Mouse (Mus musculus) neural tube, embryonic 14.5 days (tissue): Measurements from ENCODE around the gene Pik3ip1. TPM values are rescaled to one million over a fixed set of nuclear protein-coding genes. Genes with fewer than 3 reads are reported as not detected.
A peak's percentile ranks its signal among the peaks of the same experiment; 100 is the strongest.

Experiments used
- ATAC-seq: fragments of 200-750 bp; cut with Nextera tagmentation; 2 replicates; pipeline ENCODE4 v1.8.0; 2017; ENCODE audit warnings: low read depth, mild to moderate bottlenecking, moderate TSS enrichment, moderate library complexity
- H3K27ac ChIP-seq: fragments of 300-500 bp; sonication (generic); 2 replicates; pipeline ENCODE4 v1.5.1; 2014; ENCODE audit warnings: low read depth, mild to moderate bottlenecking, control low read depth, low read length, moderate library complexity, mixed read lengths
- H3K27me3 ChIP-seq: fragments of 300-500 bp; sonication (generic); 2 replicates; pipeline ENCODE4 v1.6.1; 2014; ENCODE audit warnings: low read length; ENCODE audit not compliant: control insufficient read depth, insufficient read depth
- H3K36me3 ChIP-seq: fragments of 300-500 bp; sonication (generic); 2 replicates; pipeline ENCODE4 v1.6.1; 2014; ENCODE audit warnings: low read length, mixed read lengths; ENCODE audit not compliant: control insufficient read depth, insufficient read depth
- H3K4me1 ChIP-seq: fragments of 300-500 bp; sonication (generic); 2 replicates; pipeline ENCODE4 v1.6.1; 2014; ENCODE audit warnings: low read length; ENCODE audit not compliant: control insufficient read depth, insufficient read depth
- H3K4me2 ChIP-seq: fragments of 300-500 bp; sonication (generic); 2 replicates; pipeline ENCODE4 v1.6.1; 2014; ENCODE audit warnings: mild to moderate bottlenecking, low read depth, low read length, control low read depth
- H3K4me3 ChIP-seq: fragments of 300-500 bp; sonication (generic); 2 replicates; pipeline ENCODE4 v1.5.1; 2014; ENCODE audit warnings: low read depth, low read length, control low read depth, mixed read lengths
- H3K9ac ChIP-seq: fragments of 300-500 bp; sonication (generic); replicated peaks from 2 replicates; pipeline ENCODE4 v1.6.1; 2014; ENCODE audit warnings: low read depth, mild to moderate bottlenecking, control low read depth, low read length, mixed read lengths
- H3K9me3 ChIP-seq: fragments of 300-500 bp; sonication (generic); 2 replicates; pipeline ENCODE4 v1.6.1; 2016; ENCODE audit warnings: low read length; ENCODE audit not compliant: control insufficient read depth
- WGBS: fragments of 180-500 bp; shearing (Covaris S2); extraction: QIAGEN DNeasy Blood & Tissue Kit; methylation state at CpG from one replicate; pipeline ENCODE4 v1.1.7; 2014; 5-methylcytosine and 5-hydroxymethylcytosine counted together
- polyA plus RNA-seq: library from polyadenylated mRNA; unstranded; fragments of >200 nt; fragmentation: Nextera tagmentation; extraction: Ambion mirVana; gene quantifications from 2 replicates; pipeline ENCODE4 v1.2.1, GENCODE M21; 2014

The Pik3ip1 gene
- polyA plus RNA-seq, 1 experiment from 2014 or later, result 24.2 TPM

GRCm38 (mm10) chr11:3331756-3332642 is 1.8 kb downstream of the Pik3ip1 start:
- peak overlapping the region; percentile 60 for H3K4me3 ChIP-seq
- H3K27ac ChIP-seq, result peak overlapping the region; percentile 62
- H3K4me1 ChIP-seq, result peaks cover 10% of the 10 kb centered on the region; the same call in 1 of the 2 replicates
- H3K4me2 ChIP-seq, result peak overlapping the region; percentile 100
- H3K9ac ChIP-seq, result peak overlapping the region; percentile 68
- no peaks in the 10 kb centered on the region for H3K9me3 ChIP-seq
- 0 out of 2 replicates have a peak, but pooled peaks cover 3% of the 10 kb centered on the region for H3K36me3 ChIP-seq
- H3K27me3 ChIP-seq, result no peaks in the 10 kb centered on the region
- under 1% methylated on average over 70 of the region's 75 CpGs for WGBS
- peak; percentile 98 for ATAC-seq

- Histone ChIP-seq H3K27me3 (no peaks in the 10 kb centered on the region), H3K27ac (no peak overlapping the region), H3K36me3 (0 out of 2 replicates have a peak, but pooled peaks cover 3% of the 10 kb centered on the region), H3K4me1 (peaks cover 18% of the 10 kb centered on the region), H3K9me3 (no peaks in the 10 kb centered on the region), H3K4me3 (no peak overlapping the region), H3K4me2 (no peak overlapping the region), H3K9ac (no peak overlapping the region)
- WGBS, result 92% methylated on average over 11 of the region's 11 CpGs
- ATAC-seq, result no peak
These were observed 3.0 kb downstream of the Pik3ip1 start for GRCm38 (mm10) chr11:3333111-3333695.

- Histone ChIP-seq H3K4me1 (peaks cover 18% of the 10 kb centered on the region), H3K4me2 (no peak overlapping the region), H3K9me3 (no peaks in the 10 kb centered on the region), H3K27ac (no peak overlapping the region), H3K4me3 (no peak overlapping the region), H3K36me3 (0 out of 2 replicates have a peak, but pooled peaks cover 3% of the 10 kb centered on the region), H3K9ac (no peak overlapping the region), H3K27me3 (no peaks in the 10 kb centered on the region)
- no peak for ATAC-seq
- WGBS, result 92% methylated on average over 11 of the region's 11 CpGs
These were observed 4.0 kb downstream of the Pik3ip1 start for GRCm38 (mm10) chr11:3334141-3334710.

- no peaks in the 10 kb centered on the region for H3K27me3 ChIP-seq
- H3K9ac ChIP-seq, result no peak overlapping the region
- WGBS, result 50% methylated on average over 9 of the region's 9 CpGs
- H3K27ac ChIP-seq, result no peak overlapping the region
- H3K9me3 ChIP-seq, result no peaks in the 10 kb centered on the region
- H3K4me2 ChIP-seq, result no peak overlapping the region
- H3K36me3 ChIP-seq, result 0 out of 2 replicates have a peak, but pooled peaks cover 3% of the 10 kb centered on the region
- no peak overlapping the region for H3K4me3 ChIP-seq
- no peak for ATAC-seq
- H3K4me1 ChIP-seq, result peaks cover 18% of the 10 kb centered on the region
These were observed 4.6 kb downstream of the Pik3ip1 start for GRCm38 (mm10) chr11:3334711-3335316.

GRCm38 (mm10) chr11:3335651-3336216 is 5.5 kb downstream of the Pik3ip1 start:
- 0 out of 2 replicates have a peak, but pooled peaks cover 3% of the 10 kb centered on the region for H3K36me3 ChIP-seq
- no peaks in the 10 kb centered on the region for H3K27me3 ChIP-seq
- H3K27ac ChIP-seq, result no peak overlapping the region
- H3K9me3 ChIP-seq, result no peaks in the 10 kb centered on the region
- no peak overlapping the region for H3K4me3 ChIP-seq
- no peak for ATAC-seq
- H3K4me2 ChIP-seq, result no peak overlapping the region
- H3K9ac ChIP-seq, result no peak overlapping the region
- H3K4me1 ChIP-seq, result peaks cover 18% of the 10 kb centered on the region
- WGBS, result 60% methylated on average over 11 of the region's 11 CpGs

GRCm38 (mm10) chr11:3336602-3337001 is 6.4 kb downstream of the Pik3ip1 start:
- no peak for ATAC-seq
- WGBS, result 75% methylated on average over 3 of the region's 3 CpGs
- Histone ChIP-seq H3K9me3 (no peaks in the 10 kb centered on the region), H3K4me2 (no peak overlapping the region), H3K36me3 (0 out of 2 replicates have a peak, but pooled peaks cover 3% of the 10 kb centered on the region), H3K9ac (no peak overlapping the region), H3K4me1 (peaks cover 18% of the 10 kb centered on the region), H3K27me3 (no peaks in the 10 kb centered on the region), H3K27ac (no peak overlapping the region), H3K4me3 (no peak overlapping the region)

GRCm38 (mm10) chr11:3337173-3337955 is 7.2 kb downstream of the Pik3ip1 start:
- WGBS, result 9% methylated on average over 12 of the region's 12 CpGs
- no peaks in the 10 kb centered on the region for H3K9me3 ChIP-seq
- no peak overlapping the region for H3K4me3 ChIP-seq
- 0 out of 2 replicates have a peak, but pooled peaks cover 3% of the 10 kb centered on the region for H3K36me3 ChIP-seq
- H3K4me1 ChIP-seq, result peaks cover 18% of the 10 kb centered on the region
- ATAC-seq, result peak; percentile 48; the same call in 1 of the 2 replicates
- H3K27me3 ChIP-seq, result no peaks in the 10 kb centered on the region
- peak overlapping the region; percentile 28; the same call in 1 of the 2 replicates for H3K9ac ChIP-seq
- peak overlapping the region; percentile 56 for H3K27ac ChIP-seq
- H3K4me2 ChIP-seq, result no peak overlapping the region

GRCm38 (mm10) chr11:3337961-3338360 is 7.8 kb downstream of the Pik3ip1 start:
- peak; percentile 21; the same call in 1 of the 2 replicates for ATAC-seq

More at GRCm38 (mm10) chr11:3337961-3338360, 7.8 kb downstream of the Pik3ip1 start:
- no peaks in the 10 kb centered on the region for H3K27me3 ChIP-seq
- peaks cover 12% of the 10 kb centered on the region for H3K4me1 ChIP-seq
- 0 out of 2 replicates have a peak, but pooled peaks cover 3% of the 10 kb centered on the region for H3K36me3 ChIP-seq
- H3K9me3 ChIP-seq, result no peaks in the 10 kb centered on the region
- H3K4me2 ChIP-seq, result no peak overlapping the region
- H3K9ac ChIP-seq, result no peak overlapping the region
- 52% methylated on average over 5 of the region's 5 CpGs for WGBS
- H3K27ac ChIP-seq, result peak overlapping the region; percentile 56
- no peak overlapping the region for H3K4me3 ChIP-seq
